Mouse (Mus musculus) urinary bladder, postnatal 4 days (tissue): ENCODE measurements around the gene Rhbdl1.
"Not testable (repeated sequence)": the region's sequence is repeated elsewhere in the genome, so short reads cannot be mapped to it uniquely, and the experiment has no call there.

ENCODE experiments used
- DNase-seq, 2 experiments: peaks; one replicate each; pipeline ENCODE4 v3.0.0; 2021 to 2022; ENCODE audit warnings: low spot score in 2 of 2

The Rhbdl1 gene

GRCm38 (mm10) chr17:25872676-25873075 lies 35.6 kb upstream of the Rhbdl1 start:
- no peak for DNase-seq

- not testable (repeated sequence) for DNase-seq
These were observed 34.5 kb upstream of the Rhbdl1 start for GRCm38 (mm10) chr17:25871566-25871965.

- no peak for DNase-seq
These were observed 32.9 kb upstream of the Rhbdl1 start for GRCm38 (mm10) chr17:25869954-25870353.

GRCm38 (mm10) chr17:25869498-25869897 lies 32.4 kb upstream of the Rhbdl1 start:
- no peak for DNase-seq

- peak; percentile 74 to 79 for DNase-seq
These were observed 31.6 kb upstream of the Rhbdl1 start, which contains the start of gene Mcrip2 for GRCm38 (mm10) chr17:25868601-25869191. Gene Mcrip2 (minus strand): TSS chr17:25868764.

GRCm38 (mm10) chr17:25867836-25868600 lies 30.9 kb upstream of the Rhbdl1 start:
- peak; percentile 56 to 65 for DNase-seq

GRCm38 (mm10) chr17:25867509-25867835 lies 30.4 kb upstream of the Rhbdl1 start:
- no peak for DNase-seq

GRCm38 (mm10) chr17:25866172-25866571 lies 29.1 kb upstream of the Rhbdl1 start:
- DNase-seq, result no peak

GRCm38 (mm10) chr17:25865288-25865687 lies 28.2 kb upstream of the Rhbdl1 start:
- peak in 1 of 2 experiments; percentile 59 for DNase-seq

- no peak for DNase-seq
These were observed 27.2 kb upstream of the Rhbdl1 start for GRCm38 (mm10) chr17:25864311-25864710.

- DNase-seq, result no peak
These were observed 26.6 kb upstream of the Rhbdl1 start for GRCm38 (mm10) chr17:25863681-25864080.

GRCm38 (mm10) chr17:25861704-25862612 lies 24.9 kb upstream of the Rhbdl1 start:
- DNase-seq, result no peak

GRCm38 (mm10) chr17:25860832-25861703 lies 24.0 kb upstream of the Rhbdl1 start, which contains the start of gene Wdr90:
Gene Wdr90 (minus strand): TSS chr17:25861501.
- DNase-seq, result peak; percentile 85 to 88

- no peak for DNase-seq
These were observed 23.1 kb upstream of the Rhbdl1 start for GRCm38 (mm10) chr17:25860229-25860628.

- peak; percentile 92 to 96 for DNase-seq
These were observed 7.4 kb upstream of the Rhbdl1 start, which contains the start of gene Rhot2 for GRCm38 (mm10) chr17:25844396-25844901. Gene Rhot2 (minus strand): TSS chr17:25844851.

- no peak for DNase-seq
These were observed 6.7 kb upstream of the Rhbdl1 start for GRCm38 (mm10) chr17:25843636-25844395.

GRCm38 (mm10) chr17:25843122-25843521 lies 6.0 kb upstream of the Rhbdl1 start:
- DNase-seq, result no peak

- no peak for DNase-seq
These were observed 5.4 kb upstream of the Rhbdl1 start for GRCm38 (mm10) chr17:25842509-25842908.

- DNase-seq, result no peak
These were observed 4.2 kb upstream of the Rhbdl1 start, which contains the start of gene Gm20683 for GRCm38 (mm10) chr17:25841117-25841880. Gene Gm20683 (minus strand): TSS chr17:25841763.
